Mouse (Mus musculus) cerebellum, adult (tissue): ENCODE results near the gene Ly6g6d.

Experiments
- ATAC-seq: cut with Nextera tagmentation; 2 replicates; pipeline ENCODE4 v1.9.2; 2017; ENCODE audit warnings: mild to moderate bottlenecking, moderate library complexity, mixed read lengths; ENCODE audit not compliant: insufficient number of reproducible peaks, low FRiP score, low TSS enrichment

Ly6g6d gene

DNA sequence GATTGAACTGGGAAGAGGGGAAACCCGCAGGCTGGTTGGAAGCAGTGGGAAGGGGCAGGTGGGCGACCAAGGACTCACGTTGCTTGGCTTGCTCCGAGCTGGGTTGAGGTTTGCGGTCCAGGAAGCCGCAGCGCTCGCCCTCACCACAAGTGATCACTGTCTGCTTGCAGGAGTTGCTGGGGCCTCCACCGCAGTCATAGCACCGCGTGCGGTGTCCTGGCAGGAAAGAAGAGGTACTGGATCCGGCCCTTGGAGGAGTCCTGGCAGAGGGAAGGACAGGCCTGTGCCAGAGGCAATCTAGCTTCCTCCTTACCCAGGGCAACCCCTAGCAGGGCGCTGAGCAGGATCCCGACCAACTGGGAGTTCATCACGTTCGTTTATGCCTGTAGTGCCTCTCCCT, 3.8 kb downstream of the Ly6g6d start:
- ATAC-seq: peak; percentile 57

DNA sequence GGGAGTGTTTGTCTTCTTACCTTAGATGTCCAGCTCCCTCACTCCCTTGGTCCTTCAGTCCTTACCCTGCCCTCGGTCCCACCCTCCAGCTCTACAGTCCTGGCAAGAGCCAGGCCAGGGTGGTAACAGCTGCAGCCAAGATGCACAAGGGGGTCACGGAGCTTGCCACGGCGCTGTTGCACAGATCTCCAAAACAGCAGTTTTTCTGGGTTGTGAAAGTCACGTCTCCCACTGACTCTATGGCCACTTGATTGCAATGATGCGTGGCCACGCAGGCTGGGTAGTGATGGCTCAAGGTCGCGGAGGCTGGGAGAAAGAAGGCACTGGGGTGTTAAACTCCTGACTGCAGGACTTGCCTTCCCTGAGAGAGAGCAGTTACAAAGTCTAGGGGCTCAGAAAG, 6.4 kb downstream of the Ly6g6d start:
- no peak for ATAC-seq

GRCm38 (mm10) chr17:35070556-35071229, 7.2 kb downstream of the Ly6g6d start:
- ATAC-seq: peak; percentile 87

DNA sequence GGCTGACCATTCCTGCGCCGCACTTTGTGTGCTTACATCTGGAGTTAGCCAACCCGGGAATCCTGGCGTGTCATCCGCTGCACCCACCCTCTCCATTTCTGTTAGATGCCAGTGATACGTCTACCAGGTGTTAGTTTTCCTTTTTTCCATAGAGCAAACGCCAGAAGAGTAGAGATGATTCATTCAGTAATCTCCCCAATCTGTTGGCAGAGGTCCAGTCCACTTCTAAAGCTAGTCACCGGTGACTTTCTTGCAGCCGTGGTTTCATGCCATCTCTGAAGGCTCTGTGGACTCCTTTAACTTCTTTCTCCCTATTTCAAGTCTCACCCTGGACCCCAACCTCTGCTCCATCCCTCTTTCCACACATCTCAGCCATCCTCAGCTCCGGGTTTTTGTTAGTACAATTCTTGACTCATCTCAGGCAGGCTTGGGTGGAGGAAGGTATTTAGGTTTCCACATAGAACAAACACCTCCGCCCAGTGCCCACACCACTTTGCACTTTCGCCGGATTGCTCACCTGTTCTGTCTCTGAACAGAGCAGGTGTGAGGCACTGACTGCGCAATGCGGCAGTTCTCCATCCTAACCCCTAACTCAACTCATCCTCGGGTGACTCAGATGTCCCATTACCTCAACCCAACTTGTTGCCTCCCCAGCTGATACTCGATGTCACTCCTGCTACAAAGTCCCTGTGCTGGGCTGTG, 9.5 kb downstream of the Ly6g6d start:
- no peak for ATAC-seq

- ATAC-seq: no peak
These were observed 11.8 kb downstream of the Ly6g6d start, which contains the start of gene Mpig6b for GRCm38 (mm10) chr17:35066084-35066483. Mpig6b (minus strand) TSS chr17:35066184.

- ATAC-seq: no peak
These were observed 12.6 kb downstream of the Ly6g6d start, which contains the start of gene Ly6g6c for GRCm38 (mm10) chr17:35064951-35065947. Ly6g6c (plus strand) TSS chr17:35065388.

GRCm38 (mm10) chr17:35064378-35064877, 13.4 kb downstream of the Ly6g6d start:
- no peak for ATAC-seq

GRCm38 (mm10) chr17:35063466-35063865, 14.4 kb downstream of the Ly6g6d start:
- ATAC-seq: no peak

DNA sequence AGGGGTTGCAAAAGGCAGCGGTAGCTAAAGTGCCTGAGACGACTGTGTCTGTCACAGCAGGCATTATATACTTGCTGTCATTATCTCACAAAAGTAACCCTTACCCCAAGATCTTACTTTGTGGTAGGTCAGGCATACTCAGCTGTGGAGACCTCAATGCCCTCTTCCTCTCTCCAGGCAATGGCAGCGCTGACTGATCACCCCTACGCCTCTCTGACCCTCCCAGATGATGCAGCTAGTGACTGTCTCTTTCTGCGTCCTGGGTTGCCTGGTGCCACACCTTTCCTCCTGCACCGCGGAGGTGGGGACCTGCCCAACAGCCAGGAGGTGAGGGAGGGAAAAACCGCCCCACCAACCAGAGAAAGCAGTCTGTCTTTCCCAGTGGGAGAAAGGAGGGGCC, 16.6 kb downstream of the Ly6g6d start:
- no peak for ATAC-seq

DNA sequence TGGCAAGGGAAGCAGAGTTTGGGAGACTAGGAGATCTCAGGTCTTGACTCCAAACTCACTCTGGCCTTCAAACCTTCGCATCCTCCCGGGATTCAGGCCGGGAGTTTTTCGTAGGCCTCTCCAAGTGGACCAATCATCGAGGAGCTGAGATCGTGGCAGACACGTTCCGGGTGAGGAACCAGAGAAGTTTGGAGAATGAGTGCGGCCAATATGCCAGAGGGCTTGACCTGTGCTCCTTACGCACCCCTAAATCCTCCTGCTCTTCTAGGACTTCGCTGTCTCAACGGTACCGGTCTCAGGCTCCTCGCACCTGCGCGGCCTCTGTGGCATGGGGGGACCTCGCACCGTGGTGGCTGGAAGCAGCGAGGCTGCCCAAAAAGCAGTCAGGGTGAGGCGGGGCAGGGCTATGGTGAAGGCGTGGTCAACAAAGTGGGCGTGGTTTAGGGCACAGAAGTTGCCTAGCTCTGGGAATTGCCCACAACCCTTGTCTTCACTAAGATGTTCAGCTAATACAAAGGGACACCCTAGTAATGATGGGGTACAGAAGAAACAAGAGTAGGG, 17.0 kb downstream of the Ly6g6d start:
- ATAC-seq: no peak

GRCm38 (mm10) chr17:35060071-35060470, 17.8 kb downstream of the Ly6g6d start:
- ATAC-seq: no peak

- peak; percentile 63; the same call in 1 of the 2 replicates for ATAC-seq
These were observed 18.7 kb downstream of the Ly6g6d start, which contains the start of gene Ddah2 for GRCm38 (mm10) chr17:35058911-35059892. Ddah2 (plus strand) TSS chr17:35059035.

- no peak for ATAC-seq
These were observed 19.5 kb downstream of the Ly6g6d start for GRCm38 (mm10) chr17:35058316-35058715.

DNA sequence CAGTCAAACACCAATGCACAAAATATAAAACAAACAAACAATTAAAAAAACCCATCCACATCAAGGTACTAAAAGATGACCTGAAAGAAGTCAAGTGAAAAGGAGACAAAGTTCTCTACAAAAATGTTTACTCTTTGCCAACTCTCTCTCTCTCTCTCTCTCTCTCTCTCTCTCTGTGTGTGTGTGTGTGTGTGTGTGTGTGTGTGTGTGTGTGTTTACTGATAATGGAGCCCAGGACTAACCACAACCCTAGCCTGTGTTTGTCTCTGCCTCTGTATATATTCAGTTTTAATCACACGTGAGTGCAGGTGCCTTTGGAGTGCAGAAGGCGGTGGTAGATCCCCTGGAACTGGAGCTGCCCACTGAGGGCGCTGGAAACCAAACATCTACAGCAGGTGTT, 20.8 kb downstream of the Ly6g6d start:
- no peak for ATAC-seq

DNA sequence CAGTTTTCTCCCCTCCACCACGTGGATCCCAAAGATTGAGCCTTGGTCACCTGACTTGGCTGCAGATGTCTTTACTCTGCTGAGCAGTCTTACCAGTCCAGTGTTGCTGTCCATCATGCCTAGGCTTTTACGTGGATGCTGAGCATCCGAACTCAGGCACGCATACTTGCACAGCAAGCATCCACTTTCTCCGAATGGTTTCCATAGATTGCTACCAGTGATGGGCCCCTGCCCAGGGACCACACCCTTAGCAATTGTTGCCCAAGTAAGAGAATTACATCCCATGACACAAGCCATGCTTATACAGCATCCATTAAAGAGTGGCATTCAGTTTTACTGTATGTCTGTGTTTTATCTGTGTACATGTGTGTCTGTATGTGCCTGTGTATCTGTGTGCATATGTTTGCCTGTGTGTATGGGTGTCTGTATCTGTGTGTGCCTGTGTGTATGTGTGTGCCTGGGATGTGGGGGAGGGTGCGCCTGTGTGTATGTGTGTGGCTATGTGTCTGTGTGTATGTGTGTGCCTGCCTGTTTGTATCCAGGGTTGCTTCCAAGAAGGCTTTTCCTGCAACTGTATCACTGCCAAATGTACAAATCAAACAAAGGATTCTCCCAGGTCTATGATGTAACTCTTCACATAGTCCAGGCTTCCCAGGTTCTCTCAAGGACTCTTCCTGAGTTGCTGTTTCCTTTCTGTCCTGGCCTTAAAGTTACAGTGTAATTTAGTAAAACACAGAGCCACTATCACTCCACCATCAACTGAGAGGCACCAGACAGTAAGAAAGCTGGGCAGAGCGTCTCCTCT, 22.0 kb downstream of the Ly6g6d start:
- ATAC-seq: no peak

DNA sequence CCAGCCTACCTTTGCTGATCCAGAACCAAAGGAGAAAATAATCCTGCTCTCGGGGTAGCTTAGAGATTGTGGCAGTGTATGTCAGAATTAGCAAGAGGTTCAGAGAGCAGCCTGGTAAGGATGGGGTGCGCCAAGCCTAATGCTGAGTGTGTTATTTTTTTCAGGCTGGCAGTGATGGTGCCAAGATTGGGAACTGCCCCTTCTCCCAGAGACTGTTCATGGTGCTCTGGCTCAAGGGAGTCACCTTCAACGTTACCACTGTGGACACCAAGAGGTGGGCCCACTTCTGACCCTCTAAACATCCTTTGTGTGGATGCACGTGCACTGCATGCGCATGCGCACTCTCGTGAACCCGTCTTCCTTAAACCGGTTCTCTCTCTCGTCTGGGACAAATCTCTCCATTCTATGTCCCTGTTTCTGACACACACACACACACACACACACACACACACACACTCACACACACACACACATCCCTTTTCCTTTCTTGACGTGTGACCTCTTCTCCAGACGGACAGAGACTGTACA, 25.5 kb downstream of the Ly6g6d start:
- no peak for ATAC-seq

GRCm38 (mm10) chr17:35051156-35052086, 26.4 kb downstream of the Ly6g6d start:
- ATAC-seq: 0 out of 2 replicates have a peak, but pooled peaks have one; percentile 33
